Mouse (Mus musculus): ENCODE data around the gene Ywhab. TPM values are rescaled to one million over a fixed set of nuclear protein-coding genes. Genes with fewer than 3 reads are reported as not detected.

Gene Ywhab
- total RNA-seq, 2 experiments from 2014 or later = 54.8 to 141 TPM

Other genes with a start within 250 kb of the Ywhab start
- gene Ada, start 244.7 kb upstream of the Ywhab start, total RNA-seq (2015) = 13.4 TPM in 2 replicates
- 17.5 and 20.2 TPM in 2 replicates for gene Ada, start 244.7 kb upstream of the Ywhab start, total RNA-seq (2017)
- gene Ccn5, start 174.1 kb upstream of the Ywhab start, total RNA-seq (2015) = 0.25 TPM in 1 of 2 replicates, not detected in the other
- not detected in 2 replicates for gene Ccn5, start 174.1 kb upstream of the Ywhab start, total RNA-seq (2017)
- gene Kcnk15, start 141.3 kb upstream of the Ywhab start, total RNA-seq (2015) = not detected in 2 replicates
- gene Kcnk15, start 141.3 kb upstream of the Ywhab start, total RNA-seq (2017) = not detected in 2 replicates
- 0.02 TPM in 1 of 2 replicates, not detected in the other for gene Rims4, start 76.3 kb upstream of the Ywhab start, total RNA-seq (2015)
- not detected in 2 replicates for gene Rims4, start 76.3 kb upstream of the Ywhab start, total RNA-seq (2017)
- gene Pabpc1l, start 30.5 kb downstream of the Ywhab start, total RNA-seq (2015) = 1.0 and 2.2 TPM in 2 replicates
- gene Pabpc1l, start 30.5 kb downstream of the Ywhab start, total RNA-seq (2017) = 0.61 and 0.83 TPM in 2 replicates
- 152 and 189 TPM in 2 replicates for gene Stk4, start 75.4 kb downstream of the Ywhab start, total RNA-seq (2015)
- gene Stk4, start 75.4 kb downstream of the Ywhab start, total RNA-seq (2017) = 115 and 156 TPM in 2 replicates
- 48.0 and 55.0 TPM in 2 replicates for gene Tomm34, start 76.2 kb downstream of the Ywhab start, total RNA-seq (2015)
- 44.5 and 44.8 TPM in 2 replicates for gene Tomm34, start 76.2 kb downstream of the Ywhab start, total RNA-seq (2017)
- gene Kcns1, start 176.2 kb downstream of the Ywhab start, total RNA-seq (2015) = 0.05 TPM in 1 of 2 replicates, not detected in the other
- gene Kcns1, start 176.2 kb downstream of the Ywhab start, total RNA-seq (2017) = 0.08 and 0.17 TPM in 2 replicates
- not detected in 2 replicates for gene Wfdc5, start 187.8 kb downstream of the Ywhab start, total RNA-seq (2015)
- gene Wfdc5, start 187.8 kb downstream of the Ywhab start, total RNA-seq (2017) = not detected in 2 replicates
- gene Wfdc12, start 195.6 kb downstream of the Ywhab start, total RNA-seq (2015) = not detected in 2 replicates
- not detected in 2 replicates for gene Wfdc12, start 195.6 kb downstream of the Ywhab start, total RNA-seq (2017)
- not detected in 2 replicates for gene Wfdc15a, start 205.2 kb downstream of the Ywhab start, total RNA-seq (2015)
- not detected in 2 replicates for gene Wfdc15a, start 205.2 kb downstream of the Ywhab start, total RNA-seq (2017)
- not detected in 2 replicates for gene Wfdc15b, start 226.7 kb downstream of the Ywhab start, total RNA-seq (2015)
- gene Wfdc15b, start 226.7 kb downstream of the Ywhab start, total RNA-seq (2017) = not detected in 2 replicates
- not detected in 2 replicates for gene Svs2, start 243.5 kb downstream of the Ywhab start, total RNA-seq (2015)
- gene Svs2, start 243.5 kb downstream of the Ywhab start, total RNA-seq (2017) = not detected in 2 replicates